Mouse (Mus musculus) embryo, embryonic 10.5 days (tissue): ENCODE results near the gene Gm49355.
A peak's percentile ranks its signal among the peaks of the same experiment; 100 is the strongest.
"Not testable (repeated sequence)": the region's sequence is repeated elsewhere in the genome, so short reads cannot be mapped to it uniquely, and the experiment has no call there.

Experiments
- DNase-seq: peaks from one replicate; pipeline ENCODE4 v3.0.0-alpha.2; 2015; ENCODE audit warnings: low spot score

Gene Gm49355

GRCm38 (mm10) chr14:12283641-12284040 lies at the start of gene Gm49355:
Gm49355 (plus strand) TSS chr14:12283976.
- no peak for DNase-seq

DNA sequence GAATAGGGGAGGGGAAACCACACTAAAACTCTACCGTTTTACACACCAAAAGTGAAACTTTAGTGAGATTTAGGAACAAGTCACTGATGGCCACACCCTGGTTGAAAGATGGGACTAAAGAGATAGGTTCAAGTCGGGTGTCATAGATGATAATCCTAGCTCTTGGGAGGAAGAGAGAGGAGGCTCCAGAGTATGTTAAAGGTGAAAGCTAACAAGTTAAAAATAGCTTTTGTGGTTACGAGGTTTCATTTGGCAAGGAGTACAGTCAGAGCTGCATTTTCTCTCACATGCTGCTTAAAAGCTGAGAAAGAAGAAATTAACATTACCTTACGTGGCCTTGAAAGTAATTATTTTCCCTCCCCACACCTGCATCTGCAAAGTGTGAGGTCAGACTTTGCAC lies 40.0 kb upstream of the Gm49355 start:
- DNase-seq, result no peak

DNA sequence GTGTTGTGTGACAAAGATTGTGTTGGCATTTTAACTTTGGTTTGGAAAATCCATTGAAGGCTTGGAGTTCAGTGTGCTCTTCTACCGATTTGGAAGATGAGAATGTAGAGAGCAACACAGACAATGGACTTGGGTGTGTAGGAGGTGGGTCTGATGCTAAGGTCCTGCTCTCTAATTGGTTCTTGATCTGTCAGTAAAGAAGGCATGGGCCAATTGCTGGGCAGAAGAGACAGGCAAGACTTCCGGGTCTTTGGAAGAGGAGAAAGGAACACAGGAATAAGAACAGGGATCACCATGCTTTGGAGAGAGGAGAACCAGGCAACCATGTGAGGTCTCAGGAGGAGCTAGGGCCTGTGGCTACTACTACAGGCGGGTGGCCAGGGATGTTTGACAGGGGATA lies 7.7 kb upstream of the Gm49355 start:
- DNase-seq, result no peak

GRCm38 (mm10) chr14:12284141-12284912 lies 551 bp downstream of the Gm49355 start, which contains the start of gene 3830406C13Rik:
3830406C13Rik (plus strand) TSS chr14:12284173.
- peak; percentile 93 for DNase-seq

DNA sequence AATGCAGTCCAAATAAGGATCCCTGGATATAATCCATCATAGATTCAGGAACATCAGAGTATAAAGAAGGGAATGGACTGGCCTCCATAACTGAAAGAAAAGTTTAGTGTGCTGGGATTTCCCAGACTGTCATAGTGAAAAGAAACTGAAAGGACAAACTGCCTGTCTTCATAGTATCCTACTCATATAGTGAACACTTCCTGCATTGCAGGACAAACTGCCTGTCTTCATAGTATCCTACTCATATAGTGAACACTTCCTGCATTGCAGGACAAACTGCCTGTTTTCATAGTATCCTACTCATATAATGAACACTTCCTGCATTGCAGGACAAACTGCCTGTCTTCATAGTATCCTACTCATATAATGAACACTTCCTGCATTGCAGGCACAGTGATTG lies 6.0 kb downstream of the Gm49355 start:
- DNase-seq, result not testable (repeated sequence)

DNA sequence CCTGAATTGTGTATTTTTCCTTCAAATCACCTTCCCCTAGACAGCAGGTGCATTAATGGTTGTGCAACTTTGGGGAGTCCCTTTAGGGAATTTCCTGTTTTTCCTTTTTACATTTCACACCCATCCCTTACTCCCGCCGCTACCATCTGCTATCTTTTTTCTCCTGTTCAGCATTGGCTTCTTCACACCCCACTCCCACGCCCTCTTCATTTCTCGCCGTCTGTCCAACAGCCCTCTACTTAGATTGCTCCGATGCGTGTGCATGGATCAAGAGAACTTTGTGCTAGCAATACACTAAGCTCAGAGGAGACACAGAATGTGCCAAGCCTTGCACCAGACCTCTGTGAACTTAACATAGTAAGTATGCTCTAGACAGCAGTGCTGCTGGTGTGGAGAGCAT lies 12.6 kb downstream of the Gm49355 start:
- no peak for DNase-seq

DNA sequence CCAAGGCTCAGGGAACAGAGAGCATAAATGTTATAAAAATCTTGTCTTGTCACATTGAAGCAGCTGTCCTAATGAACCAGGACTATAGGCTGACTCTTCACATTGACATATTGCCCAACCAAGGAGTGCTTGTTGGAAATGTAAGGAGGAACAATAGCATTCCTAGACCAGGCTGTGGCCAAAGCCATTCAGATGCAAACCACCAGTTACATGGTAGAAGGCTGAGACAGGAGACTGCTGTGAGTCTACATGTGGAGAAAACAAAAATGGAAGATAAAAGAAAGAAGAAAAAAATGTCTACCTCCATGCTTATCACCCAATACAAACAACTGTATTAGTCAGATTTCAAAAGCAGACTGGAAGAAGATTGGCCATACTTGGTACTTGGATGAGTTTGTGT lies 15.4 kb downstream of the Gm49355 start:
- DNase-seq, result no peak

DNA sequence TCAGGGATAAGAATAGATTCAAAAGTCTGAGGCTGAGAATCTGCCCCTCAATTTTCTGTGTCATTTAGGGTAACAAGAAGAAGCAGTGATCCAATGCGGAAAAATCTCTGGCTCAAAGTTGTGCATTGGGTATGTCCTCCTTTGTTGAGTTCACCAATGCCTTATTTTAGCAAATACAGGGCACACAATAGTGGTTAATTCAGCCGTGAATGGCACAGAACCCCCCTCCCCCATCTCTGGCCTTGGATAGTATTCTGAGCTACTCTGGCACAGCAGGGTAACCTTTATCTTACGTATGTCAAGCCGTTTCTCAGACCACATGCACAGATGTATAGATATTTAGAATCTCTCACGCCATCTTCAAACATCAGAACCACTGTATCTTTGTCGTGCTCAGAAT lies 15.9 kb downstream of the Gm49355 start:
- DNase-seq, result peak; percentile 41

DNA sequence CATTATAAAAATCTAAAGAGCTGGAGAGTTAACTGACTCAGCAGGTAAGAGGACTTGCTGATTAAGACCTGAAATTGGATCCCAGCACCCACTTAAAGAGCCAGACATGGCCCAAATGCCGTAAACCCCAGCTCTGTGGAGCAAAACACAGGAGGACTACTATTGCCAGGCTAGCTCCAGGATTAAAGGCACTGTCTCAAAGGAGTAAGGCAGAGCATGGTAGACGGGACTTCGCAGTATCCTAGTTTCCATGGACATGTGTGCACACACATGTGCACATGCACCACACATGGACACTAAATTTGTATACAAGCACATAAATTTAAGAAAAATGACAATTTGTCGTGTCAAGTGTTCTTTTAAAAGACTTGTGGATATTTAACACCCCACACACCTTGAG lies 16.5 kb downstream of the Gm49355 start:
- DNase-seq, result peak; percentile 2

DNA sequence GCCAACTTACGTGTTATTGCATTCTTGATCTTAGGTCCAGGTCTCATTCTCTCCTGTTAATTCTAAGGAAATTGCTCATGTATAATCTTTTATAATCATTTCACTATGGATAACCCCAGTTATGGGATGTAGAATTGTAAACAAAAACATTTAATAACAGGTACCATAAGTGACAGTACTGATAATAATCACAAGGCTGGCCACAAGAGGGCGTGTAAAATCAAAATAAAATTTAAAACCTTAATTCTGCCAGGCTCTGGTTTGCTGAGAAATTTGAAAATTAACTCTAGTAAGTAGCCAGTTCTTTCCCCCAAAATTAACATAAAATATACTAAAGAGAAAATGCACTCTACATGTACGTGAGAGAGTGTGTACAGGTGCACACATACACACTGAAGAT lies 16.9 kb downstream of the Gm49355 start:
- DNase-seq, result peak; percentile 26

DNA sequence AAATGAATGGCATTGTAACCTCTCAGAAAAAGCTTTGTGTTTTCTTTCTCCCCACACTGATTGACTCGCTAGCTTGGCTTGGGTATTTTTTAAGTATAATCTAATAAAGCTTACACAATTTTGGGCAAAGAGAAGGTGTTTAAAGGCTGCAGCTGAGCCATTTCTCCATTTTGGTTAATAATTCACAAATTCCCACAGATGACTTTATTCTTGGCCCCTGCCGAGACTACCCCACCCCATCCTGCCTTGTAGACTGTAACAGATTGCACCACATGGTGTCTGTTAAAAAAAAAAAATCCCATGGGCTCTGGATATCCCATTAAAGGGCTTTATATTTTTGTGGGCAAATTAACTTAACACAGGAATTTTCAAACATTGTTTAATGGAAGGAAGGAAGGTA lies 19.3 kb downstream of the Gm49355 start:
- no peak for DNase-seq

DNA sequence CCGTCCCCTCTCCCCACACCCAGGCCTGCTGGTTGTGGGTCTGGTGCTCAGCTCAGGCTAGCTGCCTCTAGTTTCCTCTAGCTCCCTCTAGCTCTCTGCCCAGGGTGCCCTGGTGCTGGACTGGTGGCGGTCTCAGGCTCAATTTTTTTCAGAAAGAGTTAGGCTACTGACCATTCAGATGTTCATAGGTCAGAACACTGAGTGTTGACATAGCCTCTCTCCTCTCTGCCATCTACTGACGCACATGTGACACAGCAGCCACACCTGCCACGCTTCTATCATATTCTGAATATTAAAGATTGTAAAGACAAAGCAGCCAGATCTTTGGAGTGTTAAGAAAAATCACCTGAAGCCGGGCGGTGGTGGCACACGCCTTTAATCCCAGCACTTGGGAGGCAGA lies 49.8 kb downstream of the Gm49355 start:
- no peak for DNase-seq

GRCm38 (mm10) chr14:12334925-12335324 lies 51.1 kb downstream of the Gm49355 start:
- DNase-seq, result no peak

- DNase-seq, result no peak
Observed at GRCm38 (mm10) chr14:12337421-12337997, 53.7 kb downstream of the Gm49355 start.

DNA sequence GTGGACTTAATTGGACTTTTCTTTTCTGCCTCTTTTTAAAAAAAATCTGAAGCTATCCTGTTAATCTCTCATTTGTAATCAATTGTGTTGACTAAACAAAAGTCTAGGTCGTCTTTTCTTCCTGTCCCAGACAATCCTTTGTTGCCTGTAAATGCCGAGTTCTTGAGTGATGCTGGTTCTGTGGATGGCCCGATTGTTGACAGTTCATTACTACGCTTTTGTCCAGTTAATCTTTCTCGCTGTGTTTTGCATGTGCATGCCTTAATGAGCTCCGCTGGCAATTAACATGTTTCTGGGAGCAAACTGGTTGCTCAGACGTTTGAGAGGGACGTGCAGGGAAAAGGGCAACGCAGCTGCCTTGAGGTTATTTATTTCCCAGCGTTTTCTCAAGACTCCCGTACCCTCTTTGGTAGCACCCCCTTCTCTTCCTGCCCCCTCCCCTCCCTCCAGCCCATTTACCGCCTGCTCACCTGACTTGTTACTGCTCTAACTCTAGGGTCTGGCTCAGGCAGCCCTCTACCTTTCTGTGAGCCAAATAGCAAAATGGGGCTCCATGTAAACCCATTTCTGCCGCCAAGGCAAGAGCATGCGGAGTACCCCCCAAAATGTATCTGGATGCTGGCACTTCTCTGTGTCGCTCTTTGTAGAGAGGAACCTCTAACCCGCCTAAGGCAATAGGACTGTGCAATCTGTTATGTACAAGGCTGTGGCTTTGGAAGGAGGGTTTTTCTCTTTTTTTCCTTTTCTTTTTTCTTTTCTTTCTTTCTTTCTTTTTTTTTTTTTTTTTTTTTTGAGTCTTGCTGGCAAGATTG lies 54.4 kb downstream of the Gm49355 start:
- peak; percentile 66 for DNase-seq

GRCm38 (mm10) chr14:12338811-12339565 lies 55.2 kb downstream of the Gm49355 start:
- DNase-seq, result peak; percentile 38

GRCm38 (mm10) chr14:12340238-12341074 lies 56.7 kb downstream of the Gm49355 start:
- peak; percentile 41 for DNase-seq

DNA sequence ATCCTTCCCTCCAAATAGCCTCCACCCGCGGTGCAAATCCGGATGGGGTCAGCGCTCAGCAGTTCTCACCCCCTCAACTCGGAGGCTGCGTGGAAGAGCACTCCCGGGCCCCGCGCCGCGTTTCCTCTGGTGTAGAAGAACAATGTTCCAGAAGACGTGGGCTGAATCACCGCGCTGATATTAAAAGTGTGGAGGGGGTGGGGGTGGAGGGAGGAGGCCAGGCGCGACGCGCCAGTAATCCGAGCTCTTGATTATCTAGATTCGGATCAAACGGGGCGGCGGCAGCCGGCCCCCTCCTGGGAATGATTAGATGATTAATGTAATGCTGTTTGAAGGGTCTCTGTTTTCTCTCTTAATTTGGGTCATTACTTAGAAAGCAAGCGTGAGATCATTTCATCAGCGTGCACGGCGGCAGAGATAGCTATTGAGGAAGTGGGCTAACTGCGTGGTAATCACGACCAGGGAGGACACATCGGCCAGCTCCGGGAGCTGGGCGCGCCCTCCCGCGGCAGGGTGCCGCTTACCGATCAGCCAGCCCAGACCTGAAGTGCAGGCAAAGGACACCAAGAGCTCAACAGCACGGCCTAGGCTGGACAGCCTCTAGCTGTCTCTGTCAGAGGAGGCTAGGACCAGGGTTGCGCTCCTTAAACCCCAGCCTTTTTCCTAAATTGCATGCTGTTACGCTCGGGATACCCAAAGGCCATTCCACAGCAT lies 57.5 kb downstream of the Gm49355 start:
- DNase-seq, result peak; percentile 65

GRCm38 (mm10) chr14:12341789-12342457 lies 58.1 kb downstream of the Gm49355 start:
- peak; percentile 54 for DNase-seq
